Mouse (Mus musculus): Measurements from ENCODE around the gene Fuca1. TPM values are rescaled to one million over a fixed set of nuclear protein-coding genes. Genes with fewer than 3 reads are reported as not detected.

The Fuca1 gene
- polyA plus RNA-seq, 1 experiment = 29.8 TPM

DNA sequence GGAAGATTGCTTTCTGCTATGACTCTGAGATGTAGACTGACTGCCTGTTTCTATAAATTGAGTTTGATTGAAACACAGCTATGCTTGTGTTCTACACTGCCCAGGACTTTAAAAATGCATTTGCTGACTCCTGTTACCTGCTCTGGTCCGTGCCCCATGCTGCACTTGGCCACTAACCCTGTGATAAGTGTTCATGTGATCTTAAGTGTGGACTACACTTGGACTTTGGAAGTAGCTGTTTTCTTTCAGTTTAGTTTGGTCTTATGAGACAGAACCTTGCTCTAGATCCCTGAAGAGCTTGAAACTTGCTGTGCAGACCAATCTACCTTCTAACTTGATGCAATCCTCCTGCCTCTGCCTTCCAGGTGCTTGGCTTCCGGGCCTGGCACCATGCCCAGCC is 3.9 kb downstream of the Fuca1 start:
- H3ac ChIP-seq (ENCODE audit: control insufficient read depth, insufficient read length) = no peak overlapping the region
- no peaks in the 10 kb centered on the region for H3K27me3 ChIP-seq (ENCODE audit: control insufficient read depth, insufficient read depth, insufficient read length)
- no peak for TF ChIP-seq POLR2A (IDR thresholded peaks at IDR 0.05; ENCODE audit: insufficient read length, low read depth)
- TF ChIP-seq TCF3 (IDR thresholded peaks at IDR 0.05; ENCODE audit: insufficient read length, low read depth) = no peak
- no peak for TF ChIP-seq SRF (IDR thresholded peaks at IDR 0.05; ENCODE audit: control insufficient read depth, insufficient read length, low read depth)
- TF ChIP-seq MAX (IDR thresholded peaks at IDR 0.05; ENCODE audit: low read depth) = no peak
- TF ChIP-seq MYOD1 (IDR thresholded peaks at IDR 0.05; ENCODE audit: control insufficient read depth in 1 of 3, insufficient read length in 2 of 3, low read depth in 2 of 3) = no peak
- TF ChIP-seq TCF12 (IDR thresholded peaks at IDR 0.05; ENCODE audit: insufficient read depth, poor library complexity, severe bottlenecking) = no peak
- no peak for TF ChIP-seq POLR2AphosphoS2 (IDR thresholded peaks at IDR 0.05; ENCODE audit: insufficient read length, low read depth)
- no peak for TF ChIP-seq E2F4 (IDR thresholded peaks at IDR 0.05; ENCODE audit: insufficient read depth)
- TF ChIP-seq USF1 (IDR thresholded peaks at IDR 0.05; ENCODE audit: low read depth) = no peak
- no peak for TF ChIP-seq CEBPB (IDR thresholded peaks at IDR 0.05; ENCODE audit: insufficient read depth, poor library complexity, severe bottlenecking)
- TF ChIP-seq REST (IDR thresholded peaks at IDR 0.05; ENCODE audit: insufficient read depth, insufficient read length) = no peak
- TF ChIP-seq MYOG (IDR thresholded peaks at IDR 0.05; ENCODE audit: control insufficient read depth in 1 of 3, insufficient read depth in 1 of 3, insufficient read length in 2 of 3, low read depth in 2 of 3) = no peak

DNA sequence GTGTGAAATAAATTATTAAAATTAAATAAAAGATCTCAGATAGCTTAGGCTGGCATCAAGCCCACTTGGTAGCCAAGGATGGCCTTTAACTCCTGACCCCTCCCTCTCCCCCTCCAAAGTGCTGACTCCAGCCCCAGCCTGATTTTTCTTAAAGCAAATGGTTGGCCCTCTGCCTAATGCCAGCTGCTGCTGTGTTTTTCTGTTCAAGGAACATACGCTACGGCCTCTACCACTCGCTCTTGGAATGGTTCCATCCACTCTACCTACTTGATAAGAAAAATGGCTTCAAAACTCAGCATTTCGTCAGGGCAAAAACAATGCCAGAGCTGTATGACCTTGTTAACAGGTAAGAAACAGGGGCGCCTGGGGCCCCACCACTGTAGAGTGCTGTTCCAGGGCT is 4.8 kb downstream of the Fuca1 start:
- H3K4me2 ChIP-seq (ENCODE audit: low read depth) = no peak overlapping the region
- H3K4me3 ChIP-seq = no peak overlapping the region
- TF ChIP-seq USF1 (IDR thresholded peaks at IDR 0.05; ENCODE audit: low read depth) (no peak), TCF12 (IDR thresholded peaks at IDR 0.05; ENCODE audit: insufficient read depth, poor library complexity, severe bottlenecking) (no peak), SRF (IDR thresholded peaks at IDR 0.05; ENCODE audit: control insufficient read depth, insufficient read length, low read depth) (no peak), MYOG (IDR thresholded peaks at IDR 0.05; ENCODE audit: control insufficient read depth in 1 of 3, insufficient read depth in 1 of 3, insufficient read length in 2 of 3, low read depth in 2 of 3) (no peak), MYOD1 (IDR thresholded peaks at IDR 0.05; ENCODE audit: control insufficient read depth in 1 of 3, insufficient read length in 2 of 3, low read depth in 2 of 3) (no peak), CEBPB (IDR thresholded peaks at IDR 0.05; ENCODE audit: insufficient read depth, poor library complexity, severe bottlenecking) (no peak), TCF3 (IDR thresholded peaks at IDR 0.05; ENCODE audit: insufficient read length, low read depth) (no peak), E2F4 (IDR thresholded peaks at IDR 0.05; ENCODE audit: insufficient read depth) (no peak), REST (IDR thresholded peaks at IDR 0.05; ENCODE audit: insufficient read depth, insufficient read length) (no peak), POLR2A (IDR thresholded peaks at IDR 0.05; ENCODE audit: insufficient read length, low read depth) (no peak), POLR2AphosphoS2 (IDR thresholded peaks at IDR 0.05; ENCODE audit: insufficient read length, low read depth) (no peak), MAX (IDR thresholded peaks at IDR 0.05; ENCODE audit: low read depth) (no peak)
- no peaks in the 10 kb centered on the region for H3K36me3 ChIP-seq (ENCODE audit: control insufficient read depth, insufficient read depth)
- no peaks in the 10 kb centered on the region for H3K27me3 ChIP-seq (ENCODE audit: control insufficient read depth, insufficient read depth, insufficient read length)
- H3K79me2 ChIP-seq (ENCODE audit: control insufficient read depth, insufficient read depth) = no peaks in the 10 kb centered on the region
- H3ac ChIP-seq (ENCODE audit: control insufficient read depth, insufficient read length) = no peak overlapping the region

More for the DNA sequence above, 3.9 kb downstream of the Fuca1 start:
- Histone ChIP-seq H3K4me3 (no peak overlapping the region), H3K79me2 (ENCODE audit: control insufficient read depth, insufficient read depth) (no peaks in the 10 kb centered on the region), H3K4me2 (ENCODE audit: low read depth) (no peak overlapping the region), H3K36me3 (ENCODE audit: control insufficient read depth, insufficient read depth) (no peaks in the 10 kb centered on the region)

DNA sequence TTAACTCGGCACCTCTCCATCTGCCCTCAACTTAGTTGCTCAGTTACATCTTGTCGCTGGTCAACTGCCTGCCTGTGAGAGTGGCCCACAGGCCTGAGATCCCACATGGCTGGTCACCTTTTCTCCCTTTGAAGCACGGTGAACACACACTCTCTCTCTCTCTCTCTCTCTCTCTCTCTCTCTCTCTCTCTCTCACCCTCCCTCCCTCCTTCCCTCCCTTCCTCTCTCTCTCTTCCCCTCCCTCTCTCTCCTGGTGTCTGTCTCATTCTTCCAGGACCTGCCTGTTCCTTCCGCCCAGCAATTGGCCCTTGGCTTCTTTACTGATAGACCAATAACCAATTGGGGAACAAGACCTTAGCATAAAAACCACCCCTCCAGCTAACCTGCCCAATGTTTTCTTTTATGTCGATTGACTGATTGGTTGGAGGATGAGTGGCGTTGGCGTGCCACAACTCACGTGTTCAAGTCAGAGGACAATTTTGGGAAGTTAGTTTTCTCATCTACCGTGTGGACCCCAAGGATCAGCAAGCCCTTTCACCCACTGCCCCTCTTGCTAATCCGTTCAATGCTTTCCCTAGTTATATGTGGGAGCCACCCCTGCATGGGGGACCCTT is 5.8 kb downstream of the Fuca1 start:
- H3K4me3 ChIP-seq = no peak overlapping the region
- H3ac ChIP-seq (ENCODE audit: control insufficient read depth, insufficient read length) = no peak overlapping the region
- no peaks in the 10 kb centered on the region for H3K79me2 ChIP-seq (ENCODE audit: control insufficient read depth, insufficient read depth)
- H3K36me3 ChIP-seq (ENCODE audit: control insufficient read depth, insufficient read depth) = peaks cover 2% of the 10 kb centered on the region
- no peaks in the 10 kb centered on the region for H3K27me3 ChIP-seq (ENCODE audit: control insufficient read depth, insufficient read depth, insufficient read length)
- no peak overlapping the region for H3K4me2 ChIP-seq (ENCODE audit: low read depth)
- no peak for TF ChIP-seq CEBPB (IDR thresholded peaks at IDR 0.05; ENCODE audit: insufficient read depth, poor library complexity, severe bottlenecking)
- TF ChIP-seq TCF12 (IDR thresholded peaks at IDR 0.05; ENCODE audit: insufficient read depth, poor library complexity, severe bottlenecking) = no peak
- no peak for TF ChIP-seq SRF (IDR thresholded peaks at IDR 0.05; ENCODE audit: control insufficient read depth, insufficient read length, low read depth)
- no peak for TF ChIP-seq MYOG (IDR thresholded peaks at IDR 0.05; ENCODE audit: control insufficient read depth in 1 of 3, insufficient read depth in 1 of 3, insufficient read length in 2 of 3, low read depth in 2 of 3)
- TF ChIP-seq POLR2AphosphoS2 (IDR thresholded peaks at IDR 0.05; ENCODE audit: insufficient read length, low read depth) = no peak
- TF ChIP-seq REST (IDR thresholded peaks at IDR 0.05; ENCODE audit: insufficient read depth, insufficient read length) = no peak
- no peak for TF ChIP-seq MAX (IDR thresholded peaks at IDR 0.05; ENCODE audit: low read depth)
- TF ChIP-seq POLR2A (IDR thresholded peaks at IDR 0.05; ENCODE audit: insufficient read length, low read depth) = no peak
- TF ChIP-seq TCF3 (IDR thresholded peaks at IDR 0.05; ENCODE audit: insufficient read length, low read depth) = no peak
- no peak for TF ChIP-seq MYOD1 (IDR thresholded peaks at IDR 0.05; ENCODE audit: control insufficient read depth in 1 of 3, insufficient read length in 2 of 3, low read depth in 2 of 3)
- TF ChIP-seq E2F4 (IDR thresholded peaks at IDR 0.05; ENCODE audit: insufficient read depth) = no peak
- TF ChIP-seq USF1 (IDR thresholded peaks at IDR 0.05; ENCODE audit: low read depth) = no peak

DNA sequence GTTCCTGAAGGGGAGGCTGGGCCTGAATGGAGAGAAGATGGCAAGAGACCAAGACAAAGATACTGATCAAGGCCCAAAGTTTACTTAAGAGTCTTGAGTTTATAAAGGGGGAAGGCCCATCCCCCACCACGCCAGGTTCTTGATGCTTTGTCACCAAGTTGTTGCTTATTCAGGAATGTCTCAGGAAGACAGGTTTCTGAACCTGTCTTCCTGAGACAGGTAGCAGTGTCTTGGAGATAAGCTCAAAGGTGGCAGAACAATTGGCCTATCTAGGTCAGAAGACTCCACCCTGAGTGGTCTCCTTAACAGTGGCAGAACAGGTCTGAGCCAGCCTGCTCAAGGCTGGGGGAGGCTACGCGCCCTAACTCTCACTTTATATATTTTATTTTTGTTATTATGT is 6.3 kb downstream of the Fuca1 start:
- Histone ChIP-seq H3ac (ENCODE audit: control insufficient read depth, insufficient read length) (no peak overlapping the region), H3K27me3 (ENCODE audit: control insufficient read depth, insufficient read depth, insufficient read length) (no peaks in the 10 kb centered on the region), H3K36me3 (ENCODE audit: control insufficient read depth, insufficient read depth) (peaks cover 3% of the 10 kb centered on the region), H3K4me2 (ENCODE audit: low read depth) (no peak overlapping the region), H3K4me3 (no peak overlapping the region), H3K79me2 (ENCODE audit: control insufficient read depth, insufficient read depth) (no peaks in the 10 kb centered on the region)
- TF ChIP-seq MAX (IDR thresholded peaks at IDR 0.05; ENCODE audit: low read depth) = no peak
- TF ChIP-seq REST (IDR thresholded peaks at IDR 0.05; ENCODE audit: insufficient read depth, insufficient read length) = no peak
- no peak for TF ChIP-seq POLR2AphosphoS2 (IDR thresholded peaks at IDR 0.05; ENCODE audit: insufficient read length, low read depth)
- TF ChIP-seq USF1 (IDR thresholded peaks at IDR 0.05; ENCODE audit: low read depth) = no peak
- TF ChIP-seq MYOD1 (IDR thresholded peaks at IDR 0.05; ENCODE audit: control insufficient read depth in 1 of 3, insufficient read length in 2 of 3, low read depth in 2 of 3) = no peak
- TF ChIP-seq MYOG (IDR thresholded peaks at IDR 0.05; ENCODE audit: control insufficient read depth in 1 of 3, insufficient read depth in 1 of 3, insufficient read length in 2 of 3, low read depth in 2 of 3) = no peak
- TF ChIP-seq TCF3 (IDR thresholded peaks at IDR 0.05; ENCODE audit: insufficient read length, low read depth) = no peak
- TF ChIP-seq SRF (IDR thresholded peaks at IDR 0.05; ENCODE audit: control insufficient read depth, insufficient read length, low read depth) = no peak
- no peak for TF ChIP-seq POLR2A (IDR thresholded peaks at IDR 0.05; ENCODE audit: insufficient read length, low read depth)
- no peak for TF ChIP-seq CEBPB (IDR thresholded peaks at IDR 0.05; ENCODE audit: insufficient read depth, poor library complexity, severe bottlenecking)
- TF ChIP-seq E2F4 (IDR thresholded peaks at IDR 0.05; ENCODE audit: insufficient read depth) = no peak
- no peak for TF ChIP-seq TCF12 (IDR thresholded peaks at IDR 0.05; ENCODE audit: insufficient read depth, poor library complexity, severe bottlenecking)

All from myocyte (in vitro differentiated cells).